ENCODE assay signal across 9 mouse cellular contexts in genomic region chr13:113031351-113031750, GRCm38 (mm10). TPM values are rescaled to one million over a fixed set of nuclear protein-coding genes. Genes with fewer than 3 reads are reported as not detected.
DNase-seq lines count a peak whose midpoint lies in the region; ATAC-seq and TF ChIP-seq lines count a peak whose summit lies in the region.
"Had no signal": no experiment of that assay in that cellular context is flagged by ENCODE, and none has a peak within 500 bp of the region (broad histone marks: within the 10 kb centered on the region; RNA-seq: fewer than 3 reads in every experiment).

No protein-coding gene starts in this region.

- no peaks in the 10 kb centered on the region; the same call in 1 of the 2 replicates for H3K4me1 ChIP-seq in cerebellum, adult 2 months (ENCODE audit: control insufficient read depth, insufficient read depth, low read length)
- peaks cover 27% of the 10 kb centered on the region for H3K4me1 ChIP-seq in liver, embryonic 12.5 days

- peak overlapping the region; percentile 74 for H3K4me2 ChIP-seq in liver, embryonic 12.5 days

- TF ChIP-seq POLR2A in cerebellum, adult 2 months (IDR thresholded peaks at IDR 0.05; ENCODE audit: borderline replicate concordance, insufficient read depth, low read length): no peak

- H3K36me3 ChIP-seq in liver, embryonic 12.5 days: no peaks in the 10 kb centered on the region

- TF ChIP-seq CTCF in cerebellum, adult 2 months (IDR thresholded peaks at IDR 0.05; ENCODE audit: borderline replicate concordance, insufficient read depth, low read depth, low read length): no peak

- H3K9me3 ChIP-seq in liver, embryonic 12.5 days (replicated peaks): no peaks in the 10 kb centered on the region

- H3K4me3 ChIP-seq in cerebellum, adult 2 months (replicated peaks; ENCODE audit: insufficient read depth, low read depth, low read length): peak overlapping the region; percentile 69
- peak overlapping the region; percentile 54 for H3K4me3 ChIP-seq in liver, embryonic 12.5 days

- DNase-seq in cerebellum, adult 2 months: no peak
- no peak for DNase-seq in cerebellum, adult 9-11 months
- peak; percentile 26 for DNase-seq in thymus, postnatal 25 days
- DNase-seq in thymus, postnatal 10 days (ENCODE audit: low spot score in 2 of 2): no peak
- no peak for DNase-seq in left cerebral cortex, adult 11 months (ENCODE audit: low spot score)
- DNase-seq in adrenal gland, adult 18-20 months (ENCODE audit: low spot score in 2 of 2): no peak
- no peak for DNase-seq in adrenal gland, adult (ENCODE audit: inconsistent age in 2 of 2, low spot score in 1 of 2)

- no peak overlapping the region for H3K9ac ChIP-seq in liver, embryonic 12.5 days

- no peak overlapping the region for H3K27ac ChIP-seq in cerebellum, adult 2 months (ENCODE audit: insufficient read depth, low read length)
- H3K27ac ChIP-seq in liver, embryonic 12.5 days: no peak overlapping the region

- no peaks in the 10 kb centered on the region; the same call in 1 of the 2 replicates for H3K27me3 ChIP-seq in cerebellum, adult 2 months (ENCODE audit: control insufficient read depth, insufficient read depth, low read length)
- H3K27me3 ChIP-seq in liver, embryonic 12.5 days (replicated peaks): peaks cover 85% of the 10 kb centered on the region

- no peak for ATAC-seq in liver, embryonic 12.5 days

- WGBS in cerebellum, adult 2 months: 3% methylated on average over 7 of the region's 7 CpGs
- 2% methylated on average over 7 of the region's 7 CpGs for WGBS in liver, embryonic 12.5 days (ENCODE audit: insufficient replicate concordance)

RNA-seq across cellular contexts. Expression of gene Cdc20b, which starts 3.6 kb away (rescaled TPM):
- 0.14 TPM in 1 of 2 replicates, not detected in the other for polyA plus RNA-seq in cerebellum, adult 2 months (2012; rRNA removed)
- polyA plus RNA-seq in liver, embryonic 12.5 days (2016; fragmentation: Nextera tagmentation; extraction: Ambion mirVana): not detected in 2 replicates
- not detected for total RNA-seq in adrenal gland, adult 18-20 months (2021)
- total RNA-seq: left cerebral cortex, postnatal 14 days had no signal

RNA-seq across cellular contexts. Expression of gene Gpx8, which starts 14.9 kb away (rescaled TPM):
- 7.8 and 9.5 TPM in 2 replicates for polyA plus RNA-seq in cerebellum, adult 2 months (2012; rRNA removed)
- polyA plus RNA-seq in liver, embryonic 12.5 days (2016; fragmentation: Nextera tagmentation; extraction: Ambion mirVana): 17.3 and 17.5 TPM in 2 replicates
- 10 to 100 TPM; 80.7 to 85.7 TPM for total RNA-seq in adrenal gland, adult 18-20 months (2021)

RNA-seq across cellular contexts. Expression of gene Mcidas, which starts 37.7 kb away (rescaled TPM):
- polyA plus RNA-seq in cerebellum, adult 2 months (2012; rRNA removed): 0.05 and 0.07 TPM in 2 replicates
- not detected in 2 replicates for polyA plus RNA-seq in liver, embryonic 12.5 days (2016; fragmentation: Nextera tagmentation; extraction: Ambion mirVana)
- not detected for total RNA-seq in adrenal gland, adult 18-20 months (2021)

RNA-seq across cellular contexts. Expression of gene Ccno, which starts 43.7 kb away (rescaled TPM):
- 0.76 and 0.82 TPM in 2 replicates for polyA plus RNA-seq in cerebellum, adult 2 months (2012; rRNA removed)
- 0.11 and 0.22 TPM in 2 replicates for polyA plus RNA-seq in liver, embryonic 12.5 days (2016; fragmentation: Nextera tagmentation; extraction: Ambion mirVana)
- total RNA-seq in adrenal gland, adult 18-20 months (2021): under 1 TPM; 0.42 to 0.89 TPM
